Mouse (Mus musculus) embryo, embryonic 10 days (tissue): Measurements from ENCODE around the gene Ccr7.
A peak's percentile ranks its signal among the peaks of the same experiment; 100 is the strongest.

ENCODE experiments used
- DNase-seq: peaks from one replicate; pipeline ENCODE4 v3.0.0-alpha.2; 2015; ENCODE audit warnings: low spot score

Gene Ccr7

GRCm38 (mm10) chr11:99137385-99137784 is 17.5 kb downstream of the Ccr7 start:
- no peak for DNase-seq

- no peak for DNase-seq
Observed at GRCm38 (mm10) chr11:99136961-99137360, 17.9 kb downstream of the Ccr7 start.

GRCm38 (mm10) chr11:99136361-99136760 is 18.5 kb downstream of the Ccr7 start:
- no peak for DNase-seq

GRCm38 (mm10) chr11:99135047-99135440 is 19.8 kb downstream of the Ccr7 start:
- no peak for DNase-seq

GRCm38 (mm10) chr11:99134266-99135046 is 20.4 kb downstream of the Ccr7 start:
- DNase-seq: no peak

GRCm38 (mm10) chr11:99133285-99133897 is 21.5 kb downstream of the Ccr7 start:
- no peak for DNase-seq

GRCm38 (mm10) chr11:99132091-99132730 is 22.7 kb downstream of the Ccr7 start:
- peak; percentile 85 for DNase-seq

- DNase-seq: no peak
Observed at GRCm38 (mm10) chr11:99131463-99131840, 23.4 kb downstream of the Ccr7 start.

GRCm38 (mm10) chr11:99130736-99131462 is 24.0 kb downstream of the Ccr7 start:
- DNase-seq: no peak

GRCm38 (mm10) chr11:99129287-99129686 is 25.6 kb downstream of the Ccr7 start:
- DNase-seq: no peak

GRCm38 (mm10) chr11:99127785-99128682 is 26.8 kb downstream of the Ccr7 start:
- DNase-seq: no peak

- DNase-seq: no peak
Observed at GRCm38 (mm10) chr11:99126482-99127253, 28.2 kb downstream of the Ccr7 start.

GRCm38 (mm10) chr11:99124635-99125029 is 30.2 kb downstream of the Ccr7 start:
- no peak for DNase-seq

- DNase-seq: peak; percentile 76
Observed at GRCm38 (mm10) chr11:99123977-99124634, 30.8 kb downstream of the Ccr7 start.

GRCm38 (mm10) chr11:99122703-99123102 is 32.2 kb downstream of the Ccr7 start:
- no peak for DNase-seq

GRCm38 (mm10) chr11:99121218-99121631 is 33.7 kb downstream of the Ccr7 start:
- DNase-seq: no peak

GRCm38 (mm10) chr11:99120524-99121217 is 34.2 kb downstream of the Ccr7 start:
- no peak for DNase-seq

GRCm38 (mm10) chr11:99118963-99119362 is 35.9 kb downstream of the Ccr7 start:
- DNase-seq: no peak

- no peak for DNase-seq
Observed at GRCm38 (mm10) chr11:99118420-99118819, 36.5 kb downstream of the Ccr7 start.
